Mouse (Mus musculus) granulocyte monocyte progenitor cell, adult 5-6 weeks (primary cell): ENCODE data around the gene Slc17a2. TPM values are rescaled to one million over a fixed set of nuclear protein-coding genes. Genes with fewer than 3 reads are reported as not detected.
A peak's percentile ranks its signal among the peaks of the same experiment; 100 is the strongest.

Experiments
- ATAC-seq: replicated peaks from 2 replicates; pipeline ENCODE4 v1.8.0; 2016; ENCODE audit warnings: mild to moderate bottlenecking, moderate TSS enrichment, inconsistent platforms; ENCODE audit not compliant: poor library complexity, severe bottlenecking
- total RNA-seq, 2 experiments: library from RNA; stranded (forward) in 1 of 2; stranded (reverse) in 1 of 2; fragments of 200-712, 200-1000 nt in 1 of 2; fragments of >200 nt in 1 of 2; fragmentation: Nextera tagmentation in 1 of 2; gene quantifications; 2 replicates each; pipeline ENCODE4 v1.2.3; 2014 to 2017

The Slc17a2 gene
- total RNA-seq, 2 experiments from 2014 or later: not detected

DNA sequence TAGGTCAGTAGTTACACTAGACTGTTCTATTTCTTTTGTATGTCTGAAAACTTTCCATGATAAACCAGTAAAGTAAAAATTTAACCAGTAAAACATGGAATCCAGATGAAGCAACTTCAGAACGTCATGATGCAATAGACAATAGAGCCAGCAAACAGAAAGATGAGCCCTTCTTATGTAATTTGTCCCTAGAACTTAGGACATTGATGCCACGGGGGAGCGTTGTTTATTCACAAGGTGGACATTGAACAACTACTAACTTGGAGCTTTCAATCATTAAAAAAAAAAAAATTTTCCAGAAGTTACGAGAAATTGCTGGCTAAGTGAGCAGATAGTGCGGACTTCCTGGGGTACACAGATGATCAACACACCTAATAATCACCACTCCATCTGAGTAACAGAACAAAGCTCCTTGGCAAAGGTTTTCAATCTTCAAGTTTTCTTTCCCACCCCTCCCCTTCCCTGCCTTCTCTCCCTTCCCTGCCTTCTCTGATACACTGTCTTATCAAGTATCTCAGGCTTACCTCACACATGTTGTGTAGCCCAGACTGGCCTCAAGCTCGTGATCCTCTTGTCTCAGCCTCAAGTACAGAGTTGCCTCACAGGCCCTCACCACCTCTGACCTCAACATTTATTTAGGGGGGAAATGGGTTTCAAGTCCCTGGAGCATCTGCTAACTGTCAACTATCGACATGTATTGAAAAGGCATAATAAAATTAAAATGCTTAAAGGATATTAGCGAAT lies 62.2 kb downstream of the Slc17a2 start:
- peak; percentile 75 for ATAC-seq

GRCm38 (mm10) chr13:23869996-23870395 lies 63.2 kb downstream of the Slc17a2 start:
- no peak for ATAC-seq

- no peak for ATAC-seq
Measured at GRCm38 (mm10) chr13:23873141-23873540, 66.3 kb downstream of the Slc17a2 start.

Other genes with a start within 250 kb of the Slc17a2 start
- 27.2 and 37.9 TPM in 2 replicates for gene Hist1h3e, start 244.6 kb upstream of the Slc17a2 start, total RNA-seq (2014; fragmentation: Nextera tagmentation)
- gene Hist1h3e, start 244.6 kb upstream of the Slc17a2 start, total RNA-seq (2017): 218 and 293 TPM in 2 replicates
- 5.5 and 7.4 TPM in 2 replicates for gene Hist1h2ae, start 235.8 kb upstream of the Slc17a2 start, total RNA-seq (2014; fragmentation: Nextera tagmentation)
- 405 and 464 TPM in 2 replicates for gene Hist1h2ae, start 235.8 kb upstream of the Slc17a2 start, total RNA-seq (2017)
- gene Hist1h2bg, start 235.6 kb upstream of the Slc17a2 start, total RNA-seq (2014; fragmentation: Nextera tagmentation): 160 and 268 TPM in 2 replicates
- gene Hist1h2bg, start 235.6 kb upstream of the Slc17a2 start, total RNA-seq (2017): 1,365 and 1,429 TPM in 2 replicates
- 148 and 188 TPM in 2 replicates for gene Hist1h2bf, start 232.8 kb upstream of the Slc17a2 start, total RNA-seq (2014; fragmentation: Nextera tagmentation)
- gene Hist1h2bf, start 232.8 kb upstream of the Slc17a2 start, total RNA-seq (2017): 453 and 461 TPM in 2 replicates
- gene Hist1h2ad, start 232.6 kb upstream of the Slc17a2 start, total RNA-seq (2014; fragmentation: Nextera tagmentation): not detected in 2 replicates
- gene Hist1h2ad, start 232.6 kb upstream of the Slc17a2 start, total RNA-seq (2017): 685 and 1,721 TPM in 2 replicates
- 52.8 and 62.0 TPM in 2 replicates for gene Hist1h3d, start 231.2 kb upstream of the Slc17a2 start, total RNA-seq (2014; fragmentation: Nextera tagmentation)
- 83.5 and 136 TPM in 2 replicates for gene Hist1h3d, start 231.2 kb upstream of the Slc17a2 start, total RNA-seq (2017)
- gene Hist1h4d, start 225.4 kb upstream of the Slc17a2 start, total RNA-seq (2014; fragmentation: Nextera tagmentation): 116 and 278 TPM in 2 replicates
- gene Hist1h4d, start 225.4 kb upstream of the Slc17a2 start, total RNA-seq (2017): 929 and 1,118 TPM in 2 replicates
- gene Hist1h2be, start 185.9 kb upstream of the Slc17a2 start, total RNA-seq (2014; fragmentation: Nextera tagmentation): 16.4 and 17.5 TPM in 2 replicates
- gene Hist1h2be, start 185.9 kb upstream of the Slc17a2 start, total RNA-seq (2017): 82.4 and 146 TPM in 2 replicates
- 111 and 199 TPM in 2 replicates for gene Hist1h1e, start 184.4 kb upstream of the Slc17a2 start, total RNA-seq (2014; fragmentation: Nextera tagmentation)
- 255 and 282 TPM in 2 replicates for gene Hist1h1e, start 184.4 kb upstream of the Slc17a2 start, total RNA-seq (2017)
- 2.4 and 4.1 TPM in 2 replicates for gene Hist1h2ac, start 123.0 kb upstream of the Slc17a2 start, total RNA-seq (2014; fragmentation: Nextera tagmentation)
- 173 TPM in 2 replicates for gene Hist1h2ac, start 123.0 kb upstream of the Slc17a2 start, total RNA-seq (2017)
- gene Hist1h2bc, start 122.8 kb upstream of the Slc17a2 start, total RNA-seq (2014; fragmentation: Nextera tagmentation): 57.7 and 70.7 TPM in 2 replicates
- gene Hist1h2bc, start 122.8 kb upstream of the Slc17a2 start, total RNA-seq (2017): 274 and 374 TPM in 2 replicates
- not detected in 2 replicates for gene Hist1h1t, start 111.2 kb upstream of the Slc17a2 start, total RNA-seq (2014; fragmentation: Nextera tagmentation)
- 1.0 TPM in 1 of 2 replicates, not detected in the other for gene Hist1h1t, start 111.2 kb upstream of the Slc17a2 start, total RNA-seq (2017)
- 14.3 and 82.6 TPM in 2 replicates for gene Hist1h4c, start 108.5 kb upstream of the Slc17a2 start, total RNA-seq (2014; fragmentation: Nextera tagmentation)
- 308 and 366 TPM in 2 replicates for gene Hist1h4c, start 108.5 kb upstream of the Slc17a2 start, total RNA-seq (2017)
- gene Hfe, start 96.1 kb upstream of the Slc17a2 start, total RNA-seq (2014; fragmentation: Nextera tagmentation): 7.9 and 19.9 TPM in 2 replicates
- 7.6 and 9.7 TPM in 2 replicates for gene Hfe, start 96.1 kb upstream of the Slc17a2 start, total RNA-seq (2017)
- 61.8 and 110 TPM in 2 replicates for gene Hist1h1c, start 68.2 kb upstream of the Slc17a2 start, total RNA-seq (2014; fragmentation: Nextera tagmentation)
- gene Hist1h1c, start 68.2 kb upstream of the Slc17a2 start, total RNA-seq (2017): 737 and 810 TPM in 2 replicates
- gene Hist1h3c, start 61.4 kb upstream of the Slc17a2 start, total RNA-seq (2014; fragmentation: Nextera tagmentation): 24.5 and 38.0 TPM in 2 replicates
- 507 and 886 TPM in 2 replicates for gene Hist1h3c, start 61.4 kb upstream of the Slc17a2 start, total RNA-seq (2017)
- 155 and 176 TPM in 2 replicates for gene Hist1h2bb, start 60.3 kb upstream of the Slc17a2 start, total RNA-seq (2014; fragmentation: Nextera tagmentation)
- 3,446 and 3,529 TPM in 2 replicates for gene Hist1h2bb, start 60.3 kb upstream of the Slc17a2 start, total RNA-seq (2017)
- gene Hist1h2ab, start 55.9 kb upstream of the Slc17a2 start, total RNA-seq (2014; fragmentation: Nextera tagmentation): 9.2 and 31.4 TPM in 2 replicates
- gene Hist1h2ab, start 55.9 kb upstream of the Slc17a2 start, total RNA-seq (2017): 1,996 and 2,074 TPM in 2 replicates
- 92.5 and 158 TPM in 2 replicates for gene Hist1h3b, start 54.7 kb upstream of the Slc17a2 start, total RNA-seq (2014; fragmentation: Nextera tagmentation)
- 628 and 657 TPM in 2 replicates for gene Hist1h3b, start 54.7 kb upstream of the Slc17a2 start, total RNA-seq (2017)
- 70.4 and 87.8 TPM in 2 replicates for gene Hist1h4b, start 50.0 kb upstream of the Slc17a2 start, total RNA-seq (2014; fragmentation: Nextera tagmentation)
- 487 and 745 TPM in 2 replicates for gene Hist1h4b, start 50.0 kb upstream of the Slc17a2 start, total RNA-seq (2017)
- gene Hist1h4a, start 45.8 kb upstream of the Slc17a2 start, total RNA-seq (2014; fragmentation: Nextera tagmentation): 9.3 and 71.7 TPM in 2 replicates
- gene Hist1h4a, start 45.8 kb upstream of the Slc17a2 start, total RNA-seq (2017): 657 and 709 TPM in 2 replicates
- 33.7 and 64.5 TPM in 2 replicates for gene Hist1h3a, start 44.6 kb upstream of the Slc17a2 start, total RNA-seq (2014; fragmentation: Nextera tagmentation)
- gene Hist1h3a, start 44.6 kb upstream of the Slc17a2 start, total RNA-seq (2017): 287 and 376 TPM in 2 replicates
- gene Hist1h1a, start 43.3 kb upstream of the Slc17a2 start, total RNA-seq (2014; fragmentation: Nextera tagmentation): 143 and 207 TPM in 2 replicates
- gene Hist1h1a, start 43.3 kb upstream of the Slc17a2 start, total RNA-seq (2017): 1,974 and 2,146 TPM in 2 replicates
- not detected in 2 replicates for gene Trim38, start 37.1 kb upstream of the Slc17a2 start, total RNA-seq (2014; fragmentation: Nextera tagmentation)
- not detected in 2 replicates for gene Trim38, start 37.1 kb upstream of the Slc17a2 start, total RNA-seq (2017)
- not detected in 2 replicates for gene Slc17a3, start 32.4 kb downstream of the Slc17a2 start, total RNA-seq (2014; fragmentation: Nextera tagmentation)
- not detected in 2 replicates for gene Slc17a3, start 32.4 kb downstream of the Slc17a2 start, total RNA-seq (2017)
- gene Slc17a1, start 60.8 kb downstream of the Slc17a2 start, total RNA-seq (2014; fragmentation: Nextera tagmentation): not detected in 2 replicates
- gene Slc17a1, start 60.8 kb downstream of the Slc17a2 start, total RNA-seq (2017): not detected in 2 replicates
- not detected in 2 replicates for gene Slc17a4, start 108.0 kb downstream of the Slc17a2 start, total RNA-seq (2014; fragmentation: Nextera tagmentation)
- not detected in 2 replicates for gene Slc17a4, start 108.0 kb downstream of the Slc17a2 start, total RNA-seq (2017)
- not detected in 2 replicates for gene Hist1h2ba, start 127.2 kb downstream of the Slc17a2 start, total RNA-seq (2014; fragmentation: Nextera tagmentation)
- gene Hist1h2ba, start 127.2 kb downstream of the Slc17a2 start, total RNA-seq (2017): not detected in 2 replicates
- gene Hist1h2aa, start 127.5 kb downstream of the Slc17a2 start, total RNA-seq (2014; fragmentation: Nextera tagmentation): not detected in 2 replicates
- gene Hist1h2aa, start 127.5 kb downstream of the Slc17a2 start, total RNA-seq (2017): not detected in 2 replicates
- not detected in 2 replicates for gene Scgn, start 184.2 kb downstream of the Slc17a2 start, total RNA-seq (2014; fragmentation: Nextera tagmentation)
- not detected in 2 replicates for gene Scgn, start 184.2 kb downstream of the Slc17a2 start, total RNA-seq (2017)